Mouse (Mus musculus): Measurements from ENCODE around the gene Zfp385b. TPM values are rescaled to one million over a fixed set of nuclear protein-coding genes. Genes with fewer than 3 reads are reported as not detected.

The Zfp385b gene
- polyA plus RNA-seq, 1 experiment = 66.9 TPM

DNA sequence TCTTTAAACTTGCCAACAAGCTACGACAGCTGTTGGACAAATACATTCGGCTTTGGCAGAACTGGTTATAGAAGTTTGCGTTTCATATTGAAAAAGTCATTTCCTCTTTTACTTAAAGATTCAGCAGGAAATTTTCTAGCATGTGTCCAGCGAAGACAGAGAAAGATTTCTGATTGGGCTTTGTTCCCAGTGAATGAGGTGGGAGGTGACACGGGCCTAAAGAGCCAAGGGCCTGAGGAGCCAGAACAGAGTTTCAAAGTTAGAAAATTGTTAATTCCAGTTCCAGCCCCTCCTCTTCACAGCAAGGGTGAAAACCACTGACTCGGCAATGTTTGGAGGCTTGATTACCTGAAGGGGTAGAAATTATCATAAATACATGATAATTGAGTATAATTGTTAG lies 319.0 kb downstream of the Zfp385b start:
- no peak for TF ChIP-seq CTCF (IDR thresholded peaks at IDR 0.05; ENCODE audit: borderline replicate concordance, insufficient read depth, low read depth, low read length)
- TF ChIP-seq POLR2A (IDR thresholded peaks at IDR 0.05; ENCODE audit: borderline replicate concordance, insufficient read depth, low read length) = no peak
- Histone ChIP-seq H3K27ac (ENCODE audit: insufficient read depth, low read length) (no peak overlapping the region), H3K4me3 (replicated peaks; ENCODE audit: insufficient read depth, low read depth, low read length) (no peak overlapping the region), H3K27me3 (ENCODE audit: control insufficient read depth, insufficient read depth, low read length) (no peaks in the 10 kb centered on the region), H3K4me1 (ENCODE audit: control insufficient read depth, insufficient read depth, low read length) (peaks cover 13% of the 10 kb centered on the region)
- 39% methylated on average over 6 of the region's 6 CpGs for WGBS
- DNase-seq = no peak

DNA sequence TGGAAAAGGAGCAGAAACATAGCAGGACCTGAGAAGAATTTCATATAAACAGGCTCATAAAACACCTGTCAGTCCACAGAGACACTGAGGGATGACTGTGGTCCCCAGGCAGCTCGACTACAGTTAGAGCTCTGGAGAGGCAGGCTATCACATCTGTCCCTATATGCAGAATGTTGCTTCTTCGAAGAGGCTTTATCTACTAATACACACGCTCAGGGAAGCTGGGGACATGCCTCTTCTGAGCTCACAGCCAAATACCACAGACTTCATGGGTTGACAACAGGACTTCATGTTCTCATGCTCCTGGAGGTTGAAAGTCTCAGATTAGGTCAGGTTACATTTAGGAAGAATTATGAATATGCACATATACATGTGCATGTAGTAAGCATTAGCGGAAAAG lies 321.1 kb downstream of the Zfp385b start:
- TF ChIP-seq CTCF (IDR thresholded peaks at IDR 0.05; ENCODE audit: borderline replicate concordance, insufficient read depth, low read depth, low read length) (no peak), POLR2A (IDR thresholded peaks at IDR 0.05; ENCODE audit: borderline replicate concordance, insufficient read depth, low read length) (no peak)
- Histone ChIP-seq H3K27me3 (ENCODE audit: control insufficient read depth, insufficient read depth, low read length) (no peaks in the 10 kb centered on the region), H3K4me3 (replicated peaks; ENCODE audit: insufficient read depth, low read depth, low read length) (no peak overlapping the region), H3K27ac (ENCODE audit: insufficient read depth, low read length) (no peak overlapping the region), H3K4me1 (ENCODE audit: control insufficient read depth, insufficient read depth, low read length) (peaks cover 3% of the 10 kb centered on the region; the same call in 1 of the 2 replicates)
- no peak for DNase-seq
- WGBS = 82% methylated on average over 4 of the region's 4 CpGs

GRCm38 (mm10) chr2:77497942-77498341 lies 321.5 kb downstream of the Zfp385b start:
- 95% methylated on average over 6 of the region's 6 CpGs for WGBS
- H3K27ac ChIP-seq (ENCODE audit: insufficient read depth, low read length) = no peak overlapping the region
- TF ChIP-seq POLR2A (IDR thresholded peaks at IDR 0.05; ENCODE audit: borderline replicate concordance, insufficient read depth, low read length) (no peak), CTCF (IDR thresholded peaks at IDR 0.05; ENCODE audit: borderline replicate concordance, insufficient read depth, low read depth, low read length) (no peak)
- no peaks in the 10 kb centered on the region for H3K27me3 ChIP-seq (ENCODE audit: control insufficient read depth, insufficient read depth, low read length)
- no peak for DNase-seq
- H3K4me1 ChIP-seq (ENCODE audit: control insufficient read depth, insufficient read depth, low read length) = peaks cover 3% of the 10 kb centered on the region; the same call in 1 of the 2 replicates
- no peak overlapping the region for H3K4me3 ChIP-seq (replicated peaks; ENCODE audit: insufficient read depth, low read depth, low read length)

GRCm38 (mm10) chr2:77496071-77496470 lies 323.4 kb downstream of the Zfp385b start:
- peaks cover 3% of the 10 kb centered on the region; the same call in 1 of the 2 replicates for H3K4me1 ChIP-seq (ENCODE audit: control insufficient read depth, insufficient read depth, low read length)
- 54% methylated on average over 7 of the region's 7 CpGs for WGBS
- no peaks in the 10 kb centered on the region for H3K27me3 ChIP-seq (ENCODE audit: control insufficient read depth, insufficient read depth, low read length)
- H3K4me3 ChIP-seq (replicated peaks; ENCODE audit: insufficient read depth, low read depth, low read length) = no peak overlapping the region
- H3K27ac ChIP-seq (ENCODE audit: insufficient read depth, low read length) = no peak overlapping the region
- TF ChIP-seq POLR2A (IDR thresholded peaks at IDR 0.05; ENCODE audit: borderline replicate concordance, insufficient read depth, low read length) = no peak
- no peak for TF ChIP-seq CTCF (IDR thresholded peaks at IDR 0.05; ENCODE audit: borderline replicate concordance, insufficient read depth, low read depth, low read length)
- peak; percentile 40 to 53 for DNase-seq

DNA sequence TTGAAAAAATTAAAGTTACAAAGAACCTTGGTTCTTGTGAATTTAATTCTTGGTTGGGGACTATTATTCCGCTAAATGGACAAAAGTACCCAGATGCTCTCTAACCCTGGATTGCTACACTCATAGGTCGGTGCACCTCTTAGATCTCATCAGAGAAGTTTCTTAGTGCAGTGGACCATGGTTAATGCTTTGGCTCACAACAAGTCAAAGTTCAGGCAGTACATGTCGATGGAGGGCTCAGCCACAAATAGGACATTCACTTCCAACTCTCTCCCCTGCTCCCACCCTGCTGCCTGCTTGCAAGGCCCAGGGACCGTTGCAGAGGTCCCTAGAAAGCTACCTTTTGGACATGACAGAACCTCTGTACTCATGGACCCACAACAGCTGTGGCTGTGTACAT lies 324.1 kb downstream of the Zfp385b start:
- no peak for TF ChIP-seq CTCF (IDR thresholded peaks at IDR 0.05; ENCODE audit: borderline replicate concordance, insufficient read depth, low read depth, low read length)
- no peak for TF ChIP-seq POLR2A (IDR thresholded peaks at IDR 0.05; ENCODE audit: borderline replicate concordance, insufficient read depth, low read length)
- H3K4me1 ChIP-seq (ENCODE audit: control insufficient read depth, insufficient read depth, low read length) = peaks cover 3% of the 10 kb centered on the region; the same call in 1 of the 2 replicates
- H3K27me3 ChIP-seq (ENCODE audit: control insufficient read depth, insufficient read depth, low read length) = no peaks in the 10 kb centered on the region
- no peak overlapping the region for H3K4me3 ChIP-seq (replicated peaks; ENCODE audit: insufficient read depth, low read depth, low read length)
- WGBS = 84% methylated on average over 4 of the region's 4 CpGs
- no peak for DNase-seq
- no peak overlapping the region for H3K27ac ChIP-seq (ENCODE audit: insufficient read depth, low read length)

GRCm38 (mm10) chr2:77493695-77494094 lies 325.7 kb downstream of the Zfp385b start:
- no peak for DNase-seq
- TF ChIP-seq POLR2A (IDR thresholded peaks at IDR 0.05; ENCODE audit: borderline replicate concordance, insufficient read depth, low read length) (no peak), CTCF (IDR thresholded peaks at IDR 0.05; ENCODE audit: borderline replicate concordance, insufficient read depth, low read depth, low read length) (no peak)
- no peak overlapping the region for H3K27ac ChIP-seq (ENCODE audit: insufficient read depth, low read length)
- H3K4me1 ChIP-seq (ENCODE audit: control insufficient read depth, insufficient read depth, low read length) = peaks cover 3% of the 10 kb centered on the region; the same call in 1 of the 2 replicates
- 96% methylated on average over 8 of the region's 8 CpGs for WGBS
- no peak overlapping the region for H3K4me3 ChIP-seq (replicated peaks; ENCODE audit: insufficient read depth, low read depth, low read length)
- H3K27me3 ChIP-seq (ENCODE audit: control insufficient read depth, insufficient read depth, low read length) = no peaks in the 10 kb centered on the region

GRCm38 (mm10) chr2:77487151-77487550 lies 332.3 kb downstream of the Zfp385b start:
- TF ChIP-seq POLR2A (IDR thresholded peaks at IDR 0.05; ENCODE audit: borderline replicate concordance, insufficient read depth, low read length) (no peak), CTCF (IDR thresholded peaks at IDR 0.05; ENCODE audit: borderline replicate concordance, insufficient read depth, low read depth, low read length) (no peak)
- Histone ChIP-seq H3K4me1 (ENCODE audit: control insufficient read depth, insufficient read depth, low read length) (no peaks in the 10 kb centered on the region; the same call in 1 of the 2 replicates), H3K27ac (ENCODE audit: insufficient read depth, low read length) (no peak overlapping the region), H3K27me3 (ENCODE audit: control insufficient read depth, insufficient read depth, low read length) (no peaks in the 10 kb centered on the region), H3K4me3 (replicated peaks; ENCODE audit: insufficient read depth, low read depth, low read length) (no peak overlapping the region)
- WGBS = 91% methylated on average over 8 of the region's 8 CpGs
- no peak for DNase-seq

DNA sequence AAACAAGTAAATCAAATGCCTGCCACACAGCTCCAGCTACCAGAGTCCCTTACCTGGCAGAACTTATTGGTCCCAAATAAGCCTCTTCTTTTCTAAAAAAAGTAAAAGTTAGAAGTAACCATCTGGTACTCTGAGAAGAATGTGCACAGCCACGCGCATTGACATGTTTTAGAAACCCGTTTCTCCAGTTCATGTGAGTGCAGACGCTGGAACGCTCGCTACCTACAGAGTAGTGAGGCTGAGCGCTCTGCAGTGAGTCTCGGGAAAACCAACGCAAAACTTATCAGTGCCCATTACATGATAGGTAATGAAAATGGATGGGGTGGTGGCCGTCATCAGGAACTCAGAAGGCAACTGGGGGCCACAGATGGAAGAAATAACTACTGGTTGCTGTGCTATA lies 338.2 kb downstream of the Zfp385b start:
- Histone ChIP-seq H3K27me3 (ENCODE audit: control insufficient read depth, insufficient read depth, low read length) (no peaks in the 10 kb centered on the region), H3K4me1 (ENCODE audit: control insufficient read depth, insufficient read depth, low read length) (no peaks in the 10 kb centered on the region; the same call in 1 of the 2 replicates), H3K4me3 (replicated peaks; ENCODE audit: insufficient read depth, low read depth, low read length) (no peak overlapping the region), H3K27ac (ENCODE audit: insufficient read depth, low read length) (no peak overlapping the region)
- 92% methylated on average over 10 of the region's 10 CpGs for WGBS
- DNase-seq = no peak
- TF ChIP-seq CTCF (IDR thresholded peaks at IDR 0.05; ENCODE audit: borderline replicate concordance, insufficient read depth, low read depth, low read length) (no peak), POLR2A (IDR thresholded peaks at IDR 0.05; ENCODE audit: borderline replicate concordance, insufficient read depth, low read length) (no peak)

Measured in cerebellum, adult 2 months (tissue).